Mouse (Mus musculus) E14TG2a.4 (cell line): ENCODE data around the gene Tspoap1.
A peak's percentile ranks its signal among the peaks of the same experiment; 100 is the strongest.

Experiments
- H3K27me3 ChIP-seq: 2 replicates; pipeline ENCODE4 v1.6.1; 2014; ENCODE audit warnings: low read length, control low read depth; ENCODE audit not compliant: insufficient read depth
- H3K36me3 ChIP-seq: 2 replicates; pipeline ENCODE4 v1.6.1; 2014; ENCODE audit warnings: low read length, control low read depth; ENCODE audit not compliant: insufficient read depth
- H3K4me1 ChIP-seq: replicated peaks from 2 replicates; pipeline ENCODE4 v1.6.1; 2014; ENCODE audit warnings: low read depth, low read length, control low read depth
- H3K4me3 ChIP-seq: replicated peaks from 2 replicates; pipeline ENCODE4 v1.5.1; 2014; ENCODE audit warnings: mild to moderate bottlenecking, low read length
- H3K9me3 ChIP-seq: 2 replicates; pipeline ENCODE4 v1.6.1; 2014; ENCODE audit warnings: low read length, control low read depth
- CTCF ChIP-seq: conservative IDR thresholded peaks from 2 replicates; pipeline ENCODE4 v1.5.1; 2014; ENCODE audit warnings: low read length
- NANOG ChIP-seq: IDR thresholded peaks from 2 replicates; pipeline ENCODE4 v1.6.1; 2014; ENCODE audit warnings: borderline replicate concordance, low read length, mixed read lengths
- POU5F1 ChIP-seq: IDR thresholded peaks from 2 replicates; pipeline ENCODE4 v1.6.1; 2014; ENCODE audit warnings: low read length, borderline replicate concordance

Gene Tspoap1

GRCm38 (mm10) chr11:87760301-87761081 is at the start of gene Tspoap1:
TSS of gene Tspoap1 (plus strand) at chr11:87760541.
- Histone ChIP-seq H3K36me3 (no peaks in the 10 kb centered on the region), H3K9me3 (no peaks in the 10 kb centered on the region), H3K4me1 (peaks cover 51% of the 10 kb centered on the region), H3K27me3 (peaks cover 56% of the 10 kb centered on the region), H3K4me3 (no peak within 1 kb of the TSS)
- TF ChIP-seq POU5F1 = no peak

DNA sequence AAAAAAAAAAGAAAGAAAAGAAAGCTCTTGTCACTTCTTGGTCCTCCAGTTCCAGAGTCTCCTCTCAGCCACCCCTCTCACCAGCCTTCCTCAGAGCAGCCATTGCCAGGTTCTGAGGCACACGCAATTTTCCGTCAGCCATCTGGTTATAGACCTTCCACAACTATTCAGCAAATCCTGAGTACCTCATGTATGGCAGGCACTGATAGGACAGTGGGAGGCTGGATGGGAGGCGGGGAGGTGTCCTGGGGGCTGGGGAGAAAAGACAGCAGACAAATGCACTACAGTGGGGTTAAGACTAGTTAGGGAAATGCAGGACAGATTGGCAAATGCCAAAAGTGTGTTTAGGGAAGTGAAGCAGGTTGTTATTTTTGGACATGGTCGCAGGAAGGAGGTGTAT is 48.2 kb upstream of the Tspoap1 start:
- Histone ChIP-seq H3K4me3 (no peak overlapping the region), H3K36me3 (no peaks in the 10 kb centered on the region), H3K4me1 (peaks cover 48% of the 10 kb centered on the region), H3K9me3 (no peaks in the 10 kb centered on the region), H3K27me3 (peaks cover 69% of the 10 kb centered on the region)
- TF ChIP-seq CTCF = no peak
- TF ChIP-seq NANOG = no peak
- no peak for TF ChIP-seq POU5F1

- Histone ChIP-seq H3K4me3 (no peak overlapping the region), H3K27me3 (peaks cover 63% of the 10 kb centered on the region), H3K4me1 (peaks cover 31% of the 10 kb centered on the region), H3K36me3 (no peaks in the 10 kb centered on the region), H3K9me3 (no peaks in the 10 kb centered on the region)
- TF ChIP-seq POU5F1 = no peak
- TF ChIP-seq NANOG = no peak
- no peak for TF ChIP-seq CTCF
These were observed 44.3 kb upstream of the Tspoap1 start for GRCm38 (mm10) chr11:87715999-87716398.

DNA sequence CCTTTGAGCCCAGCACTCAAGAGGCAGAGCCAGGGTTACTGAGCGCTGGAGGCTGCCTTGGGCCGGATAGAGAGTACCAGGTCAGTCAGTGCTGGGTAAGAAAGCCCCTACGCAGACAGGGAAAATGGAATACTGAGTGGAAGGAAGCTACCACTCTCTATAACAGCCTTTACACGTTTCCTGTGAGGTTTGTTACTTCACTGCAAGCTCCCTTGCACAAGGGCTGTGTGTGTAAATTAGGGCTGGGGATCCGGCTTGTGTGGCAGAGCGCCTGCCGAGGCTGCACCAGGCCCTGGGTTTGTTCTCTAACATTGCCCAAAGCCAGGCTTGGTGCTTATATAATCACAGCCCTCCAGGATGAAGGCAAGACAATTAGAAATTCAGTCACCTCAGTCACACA is 40.8 kb upstream of the Tspoap1 start:
- Histone ChIP-seq H3K4me3 (no peak overlapping the region), H3K9me3 (no peaks in the 10 kb centered on the region), H3K4me1 (peaks cover 22% of the 10 kb centered on the region), H3K36me3 (no peaks in the 10 kb centered on the region), H3K27me3 (peaks cover 50% of the 10 kb centered on the region)
- TF ChIP-seq NANOG (no peak), POU5F1 (no peak)

DNA sequence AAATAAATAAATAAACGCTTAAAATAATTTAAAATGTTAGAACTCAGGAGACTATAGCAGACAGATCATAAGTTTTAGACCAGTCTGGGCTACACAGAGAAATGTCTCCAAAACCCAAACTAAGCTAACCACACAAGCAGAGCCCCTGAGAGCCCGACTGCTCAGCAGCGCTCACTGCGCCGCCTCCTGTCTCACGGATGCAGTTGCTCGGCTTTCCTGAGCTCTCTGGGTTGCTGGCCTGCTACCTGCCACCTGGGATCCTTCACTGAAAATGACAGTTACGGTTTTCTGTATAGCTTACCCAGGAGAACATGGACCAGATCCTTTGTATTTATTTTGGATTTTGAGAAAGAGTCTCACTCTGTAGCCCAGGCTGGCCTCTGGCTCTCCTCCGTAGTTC is 40.0 kb upstream of the Tspoap1 start:
- TF ChIP-seq POU5F1 = no peak
- TF ChIP-seq CTCF = peak; percentile 21; the same call in 1 of the 2 replicates
- Histone ChIP-seq H3K27me3 (peaks cover 50% of the 10 kb centered on the region), H3K4me3 (peak overlapping the region; percentile 54), H3K9me3 (no peaks in the 10 kb centered on the region), H3K36me3 (no peaks in the 10 kb centered on the region), H3K4me1 (peaks cover 22% of the 10 kb centered on the region)

DNA sequence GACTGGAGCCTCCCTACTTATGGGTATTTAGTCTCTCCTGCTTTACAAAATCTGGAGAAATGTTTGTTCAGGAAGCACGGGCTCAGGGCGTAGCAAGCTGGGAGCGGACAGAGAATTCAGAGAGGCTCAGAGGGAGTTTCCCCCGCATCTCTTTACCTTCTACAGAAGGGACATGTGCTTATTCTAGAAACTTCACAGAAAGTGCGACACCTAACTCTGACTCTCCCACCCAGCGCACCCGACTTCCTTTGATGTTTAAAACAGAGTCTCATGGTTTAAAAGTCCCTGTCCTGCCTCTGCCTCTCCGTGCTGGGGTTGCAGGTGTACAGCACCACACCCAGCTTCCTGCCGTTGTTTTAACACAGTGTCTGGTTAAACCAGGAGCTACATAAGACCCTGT is 39.5 kb upstream of the Tspoap1 start:
- H3K9me3 ChIP-seq = no peaks in the 10 kb centered on the region
- peaks cover 23% of the 10 kb centered on the region for H3K4me1 ChIP-seq
- H3K27me3 ChIP-seq = peaks cover 49% of the 10 kb centered on the region
- peak overlapping the region; percentile 54 for H3K4me3 ChIP-seq
- no peaks in the 10 kb centered on the region for H3K36me3 ChIP-seq
- no peak for TF ChIP-seq POU5F1
- TF ChIP-seq NANOG = no peak

DNA sequence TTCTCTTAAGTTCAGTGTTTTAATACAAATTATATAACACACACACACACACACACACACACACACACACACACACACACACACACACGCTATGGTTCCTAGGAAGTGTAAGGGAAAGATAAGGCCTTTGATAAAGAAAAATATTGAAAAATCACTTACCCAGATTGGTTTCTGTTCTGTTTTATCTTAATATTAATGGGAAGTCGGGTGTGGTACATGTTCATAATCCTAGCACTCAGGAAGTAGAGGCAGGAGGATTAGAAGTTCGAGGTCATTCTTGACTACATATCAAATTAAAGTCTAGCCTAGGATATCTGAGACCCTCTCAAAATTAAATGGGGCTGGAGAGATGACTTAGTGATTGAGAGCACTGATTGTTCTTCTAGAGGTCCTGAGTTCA is 38.2 kb upstream of the Tspoap1 start:
- TF ChIP-seq POU5F1 = no peak
- no peak for TF ChIP-seq CTCF
- TF ChIP-seq NANOG = no peak
- H3K4me1 ChIP-seq = peaks cover 36% of the 10 kb centered on the region
- H3K36me3 ChIP-seq = no peaks in the 10 kb centered on the region
- no peak overlapping the region for H3K4me3 ChIP-seq
- no peaks in the 10 kb centered on the region for H3K9me3 ChIP-seq
- peaks cover 54% of the 10 kb centered on the region for H3K27me3 ChIP-seq

DNA sequence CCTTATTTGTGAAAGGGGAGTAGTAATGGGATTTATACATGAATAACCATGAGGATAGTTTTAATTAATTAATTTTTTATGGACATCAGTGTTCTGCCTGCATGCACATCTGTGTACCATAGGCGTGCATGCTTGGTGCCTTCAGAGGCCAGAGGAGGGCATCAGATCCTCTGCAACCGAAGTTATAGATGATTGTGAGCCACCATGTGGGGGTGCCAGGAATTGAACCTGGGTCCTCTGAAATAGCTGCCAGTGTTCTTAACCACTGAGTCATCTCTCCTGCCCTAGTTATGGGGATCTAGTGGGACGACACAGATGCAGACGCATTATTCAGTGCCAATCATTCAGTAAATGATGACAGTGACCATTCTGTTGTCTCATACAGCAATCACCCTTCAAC is 37.5 kb upstream of the Tspoap1 start:
- Histone ChIP-seq H3K4me3 (no peak overlapping the region), H3K4me1 (peaks cover 41% of the 10 kb centered on the region), H3K36me3 (no peaks in the 10 kb centered on the region), H3K27me3 (peaks cover 58% of the 10 kb centered on the region), H3K9me3 (no peaks in the 10 kb centered on the region)
- no peak; the same call in 1 of the 2 replicates for TF ChIP-seq CTCF
- TF ChIP-seq POU5F1 = no peak
- TF ChIP-seq NANOG = no peak

DNA sequence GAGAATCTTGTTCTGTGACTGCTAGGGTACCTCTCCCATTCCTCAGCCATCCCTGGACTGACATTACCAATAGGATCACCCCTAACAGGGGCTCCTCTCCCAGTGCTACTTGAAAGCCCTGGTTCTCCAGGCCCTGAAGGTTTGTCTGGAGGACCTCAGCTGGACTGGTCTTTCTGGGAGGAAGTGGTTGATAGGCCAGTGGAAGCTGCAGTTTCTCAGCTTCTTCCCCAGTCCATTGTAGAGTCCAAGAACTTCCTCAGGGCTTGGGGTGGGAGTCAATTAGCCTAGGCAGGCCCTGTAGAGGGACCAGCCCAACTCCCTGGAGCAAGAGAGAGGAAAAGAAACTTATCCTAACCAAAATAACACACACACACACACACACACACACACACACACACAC is 34.8 kb upstream of the Tspoap1 start:
- TF ChIP-seq NANOG (no peak), CTCF (no peak), POU5F1 (no peak)
- Histone ChIP-seq H3K36me3 (no peaks in the 10 kb centered on the region), H3K4me1 (peaks cover 28% of the 10 kb centered on the region), H3K4me3 (no peak overlapping the region), H3K27me3 (peaks cover 55% of the 10 kb centered on the region), H3K9me3 (no peaks in the 10 kb centered on the region)
